Mouse (Mus musculus) heart, postnatal 0 days (tissue): ENCODE results near the gene Sipa1l2. TPM values are rescaled to one million over a fixed set of nuclear protein-coding genes. Genes with fewer than 3 reads are reported as not detected.

Experiments used
- ATAC-seq: fragments of 200-750 bp; cut with Nextera tagmentation; 2 replicates; pipeline ENCODE4 v1.8.0; 2017; ENCODE audit warnings: low read depth, moderate number of reproducible peaks, moderate library complexity; ENCODE audit not compliant: insufficient read depth
- DNase-seq: peaks from one replicate; pipeline ENCODE4 v3.0.0-alpha.2; 2016; ENCODE audit warnings: low spot score
- H3K27ac ChIP-seq: fragments of 300-500 bp; sonication (generic); 2 replicates; pipeline ENCODE4 v1.5.1; 2014; ENCODE audit warnings: low read depth, mild to moderate bottlenecking
- H3K27me3 ChIP-seq: fragments of 300-500 bp; sonication (generic); 2 replicates; pipeline ENCODE4 v1.6.1; 2014; ENCODE audit warnings: low read length, mixed read lengths; ENCODE audit not compliant: control insufficient read depth, insufficient read depth
- H3K36me3 ChIP-seq: fragments of 300-500 bp; sonication (generic); replicated peaks from 2 replicates; pipeline ENCODE4 v1.6.1; 2014; ENCODE audit warnings: low read length, mixed read lengths; ENCODE audit not compliant: control insufficient read depth, insufficient read depth
- H3K4me1 ChIP-seq: fragments of 300-500 bp; sonication (generic); 2 replicates; pipeline ENCODE4 v1.6.1; 2014; ENCODE audit warnings: antibody characterized with exemption; ENCODE audit not compliant: control insufficient read depth, insufficient read depth
- H3K4me2 ChIP-seq: fragments of 300-500 bp; sonication (generic); 2 replicates; pipeline ENCODE4 v1.6.1; 2014; ENCODE audit warnings: low read depth, mild to moderate bottlenecking, low read length, moderate library complexity
- H3K4me3 ChIP-seq: fragments of 300-500 bp; sonication (generic); 2 replicates; pipeline ENCODE4 v1.5.1; 2014; ENCODE audit warnings: low read depth, low read length
- H3K9ac ChIP-seq: fragments of 300-500 bp; sonication (generic); replicated peaks from 2 replicates; pipeline ENCODE4 v1.6.1; 2014; ENCODE audit warnings: low read depth, low read length, mixed read lengths
- H3K9me3 ChIP-seq: fragments of 300-500 bp; sonication (generic); replicated peaks from 2 replicates; pipeline ENCODE4 v1.6.1; 2016; ENCODE audit warnings: low read length; ENCODE audit not compliant: control insufficient read depth
- CTCF ChIP-seq: IDR thresholded peaks from 2 replicates; pipeline ENCODE4 v1.5.1; 2016; ENCODE audit warnings: antibody characterized with exemption, control low read depth, low read depth
- EP300 ChIP-seq: IDR thresholded peaks from 2 replicates; pipeline ENCODE4 v1.6.1; 2016; ENCODE audit warnings: antibody characterized with exemption, low read depth
- WGBS: fragments of 180-500 bp; shearing (Covaris S2); extraction: QIAGEN DNeasy Blood & Tissue Kit; methylation state at CpG from one replicate; pipeline ENCODE4 v1.1.7; 2014; 5-methylcytosine and 5-hydroxymethylcytosine counted together
- polyA plus RNA-seq: library from polyadenylated mRNA; unstranded; fragments of >200 nt; fragmentation: Nextera tagmentation; extraction: Ambion mirVana; gene quantifications from 2 replicates; pipeline ENCODE4 v1.2.1, GENCODE M21; 2015
- total RNA-seq: library from RNA; depleted of rRNA; stranded (reverse); fragments of >200 nt; gene quantifications from 2 replicates; pipeline ENCODE4 v1.2.3, GENCODE M21; 2014; ENCODE audit warnings: low replicate concordance; rRNA removed

Sipa1l2 gene
- total and polyA plus RNA-seq, 2 experiments from 2014 or later = 13.6 to 65.8 TPM

GRCm38 (mm10) chr8:125375659-125376447, 193.8 kb downstream of the Sipa1l2 start:
- Histone ChIP-seq H3K9ac (no peak overlapping the region), H3K27me3 (no peaks in the 10 kb centered on the region), H3K27ac (no peak overlapping the region), H3K4me2 (no peak overlapping the region), H3K9me3 (no peaks in the 10 kb centered on the region), H3K4me3 (no peak overlapping the region), H3K4me1 (no peaks in the 10 kb centered on the region), H3K36me3 (no peaks in the 10 kb centered on the region)
- ATAC-seq (no peak), DNase-seq (no peak)
- WGBS = 70% methylated on average over 8 of the region's 8 CpGs
- no peak for TF ChIP-seq CTCF
- no peak for TF ChIP-seq EP300

GRCm38 (mm10) chr8:125372596-125372995, 197.0 kb downstream of the Sipa1l2 start:
- 86% methylated on average over 4 of the region's 4 CpGs for WGBS

GRCm38 (mm10) chr8:125369491-125370236, 199.9 kb downstream of the Sipa1l2 start:
- DNase-seq (no peak), ATAC-seq (no peak)
- Histone ChIP-seq H3K4me2 (no peak overlapping the region), H3K9me3 (no peaks in the 10 kb centered on the region), H3K4me1 (peaks cover 38% of the 10 kb centered on the region), H3K4me3 (no peak overlapping the region), H3K27me3 (no peaks in the 10 kb centered on the region), H3K9ac (0 out of 2 replicates have a peak overlapping the region, but pooled peaks have one; percentile 9), H3K36me3 (no peaks in the 10 kb centered on the region), H3K27ac (peak overlapping the region; percentile 93)
- TF ChIP-seq CTCF (no peak), EP300 (no peak)
- 54% methylated on average over 8 of the region's 8 CpGs for WGBS

More at GRCm38 (mm10) chr8:125372596-125372995, 197.0 kb downstream of the Sipa1l2 start:
- TF ChIP-seq EP300 (no peak), CTCF (no peak)
- Histone ChIP-seq H3K4me3 (no peak overlapping the region), H3K36me3 (no peaks in the 10 kb centered on the region), H3K27me3 (no peaks in the 10 kb centered on the region), H3K4me2 (no peak overlapping the region), H3K9ac (no peak overlapping the region), H3K9me3 (no peaks in the 10 kb centered on the region), H3K27ac (no peak overlapping the region), H3K4me1 (peaks cover 27% of the 10 kb centered on the region)
- no peak for DNase-seq
- ATAC-seq = no peak

- H3K27ac ChIP-seq = peak overlapping the region; percentile 93
- peaks cover 43% of the 10 kb centered on the region for H3K4me1 ChIP-seq
- H3K36me3 ChIP-seq = no peaks in the 10 kb centered on the region
- H3K9me3 ChIP-seq = no peaks in the 10 kb centered on the region
- DNase-seq (peak; percentile 94), ATAC-seq (peak; percentile 93)
- TF ChIP-seq EP300 (peak; percentile 88), CTCF (no peak)
- no peak overlapping the region for H3K9ac ChIP-seq
- no peak overlapping the region for H3K4me2 ChIP-seq
- 15% methylated on average over 4 of the region's 4 CpGs for WGBS
- H3K4me3 ChIP-seq = no peak overlapping the region
- H3K27me3 ChIP-seq = no peaks in the 10 kb centered on the region
These were observed 201.1 kb downstream of the Sipa1l2 start for GRCm38 (mm10) chr8:125368341-125369035.

Other genes with a start within 250 kb of the Sipa1l2 start
- gene Map10, start 100.0 kb upstream of the Sipa1l2 start, total RNA-seq = 5.5 and 12.6 TPM in 2 replicates
- 4.1 and 4.5 TPM in 2 replicates for gene Map10, start 100.0 kb upstream of the Sipa1l2 start, polyA plus RNA-seq
- 30.6 and 35.1 TPM in 2 replicates for gene Ntpcr, start 160.2 kb upstream of the Sipa1l2 start, total RNA-seq
- gene Ntpcr, start 160.2 kb upstream of the Sipa1l2 start, polyA plus RNA-seq = 34.7 and 39.3 TPM in 2 replicates